Mouse (Mus musculus): ENCODE measurements around the gene Hsd11b1. TPM values are rescaled to one million over a fixed set of nuclear protein-coding genes. Genes with fewer than 3 reads are reported as not detected.

The Hsd11b1 gene
- polyA plus RNA-seq, 1 experiment from 2014 or later = 0.21 TPM

- no peak overlapping the region for H3K4me2 ChIP-seq (replicated peaks)
- no peak overlapping the region for H3K27ac ChIP-seq
- no peak overlapping the region for H3K4me3 ChIP-seq
- 91% methylated on average over 2 of the region's 2 CpGs for WGBS
- H3K27me3 ChIP-seq = no peaks in the 10 kb centered on the region
- no peaks in the 10 kb centered on the region for H3K4me1 ChIP-seq
- H3K9me3 ChIP-seq (replicated peaks) = no peaks in the 10 kb centered on the region
- ATAC-seq (ENCODE audit: low FRiP score) = no peak
- H3K36me3 ChIP-seq = no peaks in the 10 kb centered on the region
- no peak overlapping the region for H3K9ac ChIP-seq
These were observed 29.7 kb downstream of the Hsd11b1 start for GRCm38 (mm10) chr1:193234130-193234645.

GRCm38 (mm10) chr1:193232732-193233131 is 31.1 kb downstream of the Hsd11b1 start:
- no peak overlapping the region for H3K4me3 ChIP-seq
- WGBS = 88% methylated on average over 2 of the region's 2 CpGs
- H3K4me2 ChIP-seq (replicated peaks) = no peak overlapping the region
- no peak overlapping the region for H3K27ac ChIP-seq
- ATAC-seq (ENCODE audit: low FRiP score) = no peak
- H3K36me3 ChIP-seq = no peaks in the 10 kb centered on the region
- H3K4me1 ChIP-seq = no peaks in the 10 kb centered on the region
- no peaks in the 10 kb centered on the region for H3K27me3 ChIP-seq
- no peak overlapping the region for H3K9ac ChIP-seq
- H3K9me3 ChIP-seq (replicated peaks) = no peaks in the 10 kb centered on the region

- H3K27me3 ChIP-seq = no peaks in the 10 kb centered on the region
- no peak overlapping the region for H3K9ac ChIP-seq
- no peak for ATAC-seq (ENCODE audit: low FRiP score)
- 74% methylated on average over 5 of the region's 5 CpGs for WGBS
- no peak overlapping the region for H3K27ac ChIP-seq
- H3K9me3 ChIP-seq (replicated peaks) = no peaks in the 10 kb centered on the region
- H3K4me3 ChIP-seq = no peak overlapping the region
- H3K4me2 ChIP-seq (replicated peaks) = no peak overlapping the region
- H3K36me3 ChIP-seq = no peaks in the 10 kb centered on the region
- no peaks in the 10 kb centered on the region for H3K4me1 ChIP-seq
These were observed 32.9 kb downstream of the Hsd11b1 start for GRCm38 (mm10) chr1:193230935-193231334.

GRCm38 (mm10) chr1:193230531-193230930 is 33.3 kb downstream of the Hsd11b1 start:
- Histone ChIP-seq H3K9ac (no peak overlapping the region), H3K4me1 (no peaks in the 10 kb centered on the region), H3K4me2 (replicated peaks) (no peak overlapping the region), H3K27me3 (no peaks in the 10 kb centered on the region), H3K9me3 (replicated peaks) (no peaks in the 10 kb centered on the region), H3K4me3 (no peak overlapping the region), H3K36me3 (no peaks in the 10 kb centered on the region), H3K27ac (no peak overlapping the region)
- 79% methylated on average over 3 of the region's 3 CpGs for WGBS
- no peak for ATAC-seq (ENCODE audit: low FRiP score)

GRCm38 (mm10) chr1:193229570-193229969 is 34.3 kb downstream of the Hsd11b1 start:
- WGBS = 87% methylated on average over 5 of the region's 5 CpGs
- no peaks in the 10 kb centered on the region for H3K4me1 ChIP-seq
- no peak overlapping the region for H3K4me2 ChIP-seq (replicated peaks)
- H3K27ac ChIP-seq = no peak overlapping the region
- H3K4me3 ChIP-seq = no peak overlapping the region
- H3K9me3 ChIP-seq (replicated peaks) = no peaks in the 10 kb centered on the region
- H3K9ac ChIP-seq = no peak overlapping the region
- ATAC-seq (ENCODE audit: low FRiP score) = no peak
- no peaks in the 10 kb centered on the region for H3K36me3 ChIP-seq
- H3K27me3 ChIP-seq = no peaks in the 10 kb centered on the region

- H3K4me3 ChIP-seq = no peak overlapping the region
- WGBS = 72% methylated on average over 4 of the region's 4 CpGs
- no peaks in the 10 kb centered on the region for H3K36me3 ChIP-seq
- H3K4me1 ChIP-seq = no peaks in the 10 kb centered on the region
- no peak overlapping the region for H3K27ac ChIP-seq
- H3K4me2 ChIP-seq (replicated peaks) = no peak overlapping the region
- H3K9me3 ChIP-seq (replicated peaks) = no peaks in the 10 kb centered on the region
- no peaks in the 10 kb centered on the region for H3K27me3 ChIP-seq
- no peak for ATAC-seq (ENCODE audit: low FRiP score)
- no peak overlapping the region for H3K9ac ChIP-seq
These were observed 36.3 kb downstream of the Hsd11b1 start for GRCm38 (mm10) chr1:193227537-193227936.

GRCm38 (mm10) chr1:193226724-193227522 is 37.0 kb downstream of the Hsd11b1 start:
- Histone ChIP-seq H3K9me3 (replicated peaks) (no peaks in the 10 kb centered on the region), H3K4me2 (replicated peaks) (no peak overlapping the region), H3K27ac (no peak overlapping the region), H3K9ac (no peak overlapping the region), H3K4me3 (no peak overlapping the region), H3K4me1 (no peaks in the 10 kb centered on the region), H3K36me3 (no peaks in the 10 kb centered on the region), H3K27me3 (no peaks in the 10 kb centered on the region)
- ATAC-seq (ENCODE audit: low FRiP score) = no peak
- 61% methylated on average over 7 of the region's 7 CpGs for WGBS

GRCm38 (mm10) chr1:193226114-193226513 is 37.8 kb downstream of the Hsd11b1 start:
- 91% methylated on average over 4 of the region's 4 CpGs for WGBS

GRCm38 (mm10) chr1:193225531-193225930 is 38.3 kb downstream of the Hsd11b1 start:
- no peak for ATAC-seq (ENCODE audit: low FRiP score)
- 25% methylated on average over 3 of the region's 3 CpGs for WGBS

More at GRCm38 (mm10) chr1:193226114-193226513, 37.8 kb downstream of the Hsd11b1 start:
- no peak for ATAC-seq (ENCODE audit: low FRiP score)
- Histone ChIP-seq H3K4me3 (no peak overlapping the region), H3K4me2 (replicated peaks) (no peak overlapping the region), H3K27ac (no peak overlapping the region), H3K4me1 (no peaks in the 10 kb centered on the region), H3K9me3 (replicated peaks) (no peaks in the 10 kb centered on the region), H3K9ac (no peak overlapping the region), H3K36me3 (no peaks in the 10 kb centered on the region), H3K27me3 (no peaks in the 10 kb centered on the region)

GRCm38 (mm10) chr1:193220408-193220807 is 43.5 kb downstream of the Hsd11b1 start:
- no peak overlapping the region for H3K4me3 ChIP-seq
- H3K4me2 ChIP-seq (replicated peaks) = no peak overlapping the region
- H3K4me1 ChIP-seq = no peaks in the 10 kb centered on the region
- H3K27ac ChIP-seq = no peak overlapping the region
- ATAC-seq (ENCODE audit: low FRiP score) = no peak
- no peaks in the 10 kb centered on the region for H3K36me3 ChIP-seq
- no peak overlapping the region for H3K9ac ChIP-seq
- no peaks in the 10 kb centered on the region for H3K27me3 ChIP-seq
- WGBS = 73% methylated on average over 5 of the region's 5 CpGs
- H3K9me3 ChIP-seq (replicated peaks) = no peaks in the 10 kb centered on the region

More at GRCm38 (mm10) chr1:193225531-193225930, 38.3 kb downstream of the Hsd11b1 start:
- Histone ChIP-seq H3K9ac (no peak overlapping the region), H3K9me3 (replicated peaks) (no peaks in the 10 kb centered on the region), H3K4me1 (no peaks in the 10 kb centered on the region), H3K27ac (no peak overlapping the region), H3K36me3 (no peaks in the 10 kb centered on the region), H3K4me3 (no peak overlapping the region), H3K27me3 (no peaks in the 10 kb centered on the region), H3K4me2 (replicated peaks) (no peak overlapping the region)

- Histone ChIP-seq H3K4me2 (replicated peaks) (no peak overlapping the region), H3K9ac (no peak overlapping the region), H3K27me3 (no peaks in the 10 kb centered on the region), H3K27ac (no peak overlapping the region), H3K9me3 (replicated peaks) (no peaks in the 10 kb centered on the region), H3K36me3 (no peaks in the 10 kb centered on the region), H3K4me1 (no peaks in the 10 kb centered on the region), H3K4me3 (no peak overlapping the region)
- WGBS = 87% methylated on average over 3 of the region's 3 CpGs
- ATAC-seq (ENCODE audit: low FRiP score) = no peak
These were observed 47.9 kb downstream of the Hsd11b1 start for GRCm38 (mm10) chr1:193216000-193216399.

- Histone ChIP-seq H3K9me3 (replicated peaks) (no peaks in the 10 kb centered on the region), H3K27me3 (no peaks in the 10 kb centered on the region), H3K4me1 (no peaks in the 10 kb centered on the region), H3K4me3 (no peak overlapping the region), H3K4me2 (replicated peaks) (no peak overlapping the region), H3K36me3 (no peaks in the 10 kb centered on the region), H3K27ac (no peak overlapping the region), H3K9ac (no peak overlapping the region)
- ATAC-seq (ENCODE audit: low FRiP score) = no peak
- WGBS = 83% methylated on average over 5 of the region's 5 CpGs
These were observed 49.8 kb downstream of the Hsd11b1 start for GRCm38 (mm10) chr1:193214053-193214452.

- no peak overlapping the region for H3K4me2 ChIP-seq (replicated peaks)
- WGBS = 75% methylated on average over 5 of the region's 5 CpGs
- no peaks in the 10 kb centered on the region for H3K4me1 ChIP-seq
- H3K9ac ChIP-seq = no peak overlapping the region
- H3K4me3 ChIP-seq = no peak overlapping the region
- H3K36me3 ChIP-seq = no peaks in the 10 kb centered on the region
- no peaks in the 10 kb centered on the region for H3K9me3 ChIP-seq (replicated peaks)
- no peak overlapping the region for H3K27ac ChIP-seq
- no peaks in the 10 kb centered on the region for H3K27me3 ChIP-seq
- ATAC-seq (ENCODE audit: low FRiP score) = no peak
These were observed 52.5 kb downstream of the Hsd11b1 start for GRCm38 (mm10) chr1:193211371-193211770.

Data from hindbrain, embryonic 12.5 days (tissue).